Mouse (Mus musculus) embryonic stem cell, embryonic (primary cell): ENCODE measurements around the gene Manbal.

ENCODE experiments used
- CTCF ChIA-PET, 4 experiments: fragments of 300-600 bp in 2 of 4; fragments of 350-600 bp in 2 of 4; sonication (Branson Sonifier 250); formaldehyde crosslinking; loops; one replicate each; lab custom pipeline; 2022; ENCODE audit warnings: inconsistent platforms in 2 of 4; lab: Charles Lee
- POLR2A ChIA-PET, 4 experiments: fragments of 300-600 bp in 2 of 4; fragments of 350-600 bp in 2 of 4; sonication (Branson Sonifier 250); formaldehyde crosslinking; loops; one replicate each; lab custom pipeline; 2022; ENCODE audit warnings: antibody characterized with exemption in 4 of 4, inconsistent platforms in 1 of 4; lab: Charles Lee

The Manbal gene

GRCm38 (mm10) chr2:157367184-157367893, at the start of gene Manbal:
Manbal (plus strand) TSS chr2:157367594.
- CTCF ChIA-PET = interaction anchor here in 3 of 4 experiments (0.7 to 1.9 kb wide), 3 partner anchors 36 to 91 kb away, joined by 3 to 6 read pairs (median 3); no protein-coding TSS in a partner anchor
- POLR2A ChIA-PET = interaction anchor here in 3 of 4 experiments (0.7 to 18.1 kb wide), 29 partner anchors 7 to 199 kb away, joined by 3 to 461 read pairs (median 5); partner anchors contain the start of genes Ghrh (in 2 of the 3) and Rbl1 (in 1 of the 3)

GRCm38 (mm10) chr2:157320135-157320534, 47.3 kb upstream of the Manbal start:
- POLR2A ChIA-PET = interaction anchor here in 3 of 4 experiments (0.6 to 13.9 kb wide), 5 partner anchors 6 to 830 kb away, joined by 3 to 91 read pairs (median 4); no protein-coding TSS in a partner anchor
- CTCF ChIA-PET = interaction anchor here in 2 of 4 experiments (0.5 to 0.6 kb wide), 2 partner anchors 16 to 28 kb away, joined by 4 to 8 read pairs; no protein-coding TSS in a partner anchor

- ChIA-PET CTCF (interaction anchor here in 2 of 4 experiments (0.5 to 1.3 kb wide), 2 partner anchors 17 to 29 kb away, joined by 3 to 4 read pairs; no protein-coding TSS in a partner anchor), POLR2A (interaction anchor here in 1 of 4 experiments (1.6 to 10.8 kb wide), 2 partner anchors 8 to 15 kb away, joined by 4 to 91 read pairs; no protein-coding TSS in a partner anchor)
Observed at GRCm38 (mm10) chr2:157320886-157321285, 46.5 kb upstream of the Manbal start.

- POLR2A ChIA-PET = interaction anchor here in 2 of 4 experiments (1.0 to 10.8 kb wide), 5 partner anchors 9 to 22 kb away, joined by 3 to 91 read pairs (median 3); no protein-coding TSS in a partner anchor
- CTCF ChIA-PET = interaction anchor here in 3 of 4 experiments (0.6 to 1.3 kb wide), 4 partner anchors 16 to 255 kb away, joined by 3 read pairs; no protein-coding TSS in a partner anchor
Observed at GRCm38 (mm10) chr2:157322029-157322766, 45.2 kb upstream of the Manbal start.

GRCm38 (mm10) chr2:157325238-157325637, 42.2 kb upstream of the Manbal start:
- CTCF ChIA-PET = no interaction called here
- POLR2A ChIA-PET = interaction anchor here in 2 of 4 experiments (0.8 to 10.8 kb wide), 6 partner anchors 10 to 244 kb away, joined by 3 to 91 read pairs (median 4); partner anchors contain the start of gene Ghrh (in 1 of the 2)

- POLR2A ChIA-PET = interaction anchor here (0.5 to 10.8 kb wide), 43 partner anchors 8 to 607 kb away, joined by 3 to 91 read pairs (median 4); partner anchors contain the start of genes Rbl1 (in 2 of the 4) and Src (in 1 of the 4)
- CTCF ChIA-PET = interaction anchor here (0.6 to 2.2 kb wide), 21 partner anchors 10 to 245 kb away, joined by 3 to 8 read pairs (median 4); no protein-coding TSS in a partner anchor
Observed at GRCm38 (mm10) chr2:157328106-157328505, 39.3 kb upstream of the Manbal start.

GRCm38 (mm10) chr2:157328570-157328969, 38.8 kb upstream of the Manbal start:
- CTCF ChIA-PET = interaction anchor here (0.6 to 2.2 kb wide), 22 partner anchors 9 to 244 kb away, joined by 3 to 8 read pairs (median 4); no protein-coding TSS in a partner anchor
- POLR2A ChIA-PET = interaction anchor here (0.6 to 10.8 kb wide), 47 partner anchors 9 to 270 kb away, joined by 3 to 91 read pairs (median 4); partner anchors contain the start of genes Rbl1 (in 3 of the 4), Mroh8 (in 1 of the 4) and Src (in 1 of the 4)

- ChIA-PET POLR2A (interaction anchor here in 3 of 4 experiments (0.7 to 2.2 kb wide), 8 partner anchors 8 to 302 kb away, joined by 3 to 7 read pairs (median 4); partner anchors contain the start of gene Src (in 1 of the 3)), CTCF (interaction anchor here in 1 of 4 experiments (1.5 to 1.8 kb wide), 2 partner anchors 125 to 136 kb away, joined by 3 to 6 read pairs; no protein-coding TSS in a partner anchor)
Observed at GRCm38 (mm10) chr2:157332059-157332458, 35.3 kb upstream of the Manbal start.

- POLR2A ChIA-PET = interaction anchor here (0.6 to 6.3 kb wide), 28 partner anchors 9 to 854 kb away, joined by 3 to 57 read pairs (median 3); partner anchors contain the start of genes Ghrh (in 1 of the 4) and Rpn2 (in 1 of the 4)
- CTCF ChIA-PET = interaction anchor here (0.5 to 7.1 kb wide), 49 partner anchors 10 to 1052 kb away, joined by 3 to 93 read pairs (median 4); no protein-coding TSS in a partner anchor
Observed at GRCm38 (mm10) chr2:157338663-157339062, 28.7 kb upstream of the Manbal start.

- CTCF ChIA-PET = interaction anchor here (0.6 to 7.1 kb wide), 22 partner anchors 9 to 602 kb away, joined by 3 to 93 read pairs (median 4); no protein-coding TSS in a partner anchor
Observed at GRCm38 (mm10) chr2:157339532-157339931, 27.9 kb upstream of the Manbal start.

GRCm38 (mm10) chr2:157340221-157340741, 27.1 kb upstream of the Manbal start:
- CTCF ChIA-PET = interaction anchor here (0.6 to 7.1 kb wide), 23 partner anchors 10 to 602 kb away, joined by 3 to 93 read pairs (median 4); no protein-coding TSS in a partner anchor
- POLR2A ChIA-PET = interaction anchor here in 3 of 4 experiments (0.5 to 6.3 kb wide), 23 partner anchors 9 to 1050 kb away, joined by 3 to 57 read pairs (median 5); partner anchors contain the start of gene Blcap (in 1 of the 3)

More at GRCm38 (mm10) chr2:157339532-157339931, 27.9 kb upstream of the Manbal start:
- POLR2A ChIA-PET = interaction anchor here (0.7 to 6.3 kb wide), 19 partner anchors 9 to 228 kb away, joined by 3 to 57 read pairs (median 4); no protein-coding TSS in a partner anchor

- POLR2A ChIA-PET = interaction anchor here in 3 of 4 experiments (0.7 to 6.3 kb wide), 37 partner anchors 12 to 1029 kb away, joined by 3 to 57 read pairs (median 6); partner anchors contain the start of genes Blcap (in 1 of the 3) and Src (in 1 of the 3)
- CTCF ChIA-PET = interaction anchor here (0.6 to 7.1 kb wide), 48 partner anchors 10 to 260 kb away, joined by 3 to 93 read pairs (median 4); no protein-coding TSS in a partner anchor
Observed at GRCm38 (mm10) chr2:157341554-157342270, 25.7 kb upstream of the Manbal start.

GRCm38 (mm10) chr2:157342328-157342926, 25.0 kb upstream of the Manbal start:
- POLR2A ChIA-PET = interaction anchor here (0.6 to 6.3 kb wide), 36 partner anchors 12 to 225 kb away, joined by 3 to 57 read pairs (median 5); partner anchors contain the start of gene Src (in 1 of the 4)
- CTCF ChIA-PET = interaction anchor here (0.6 to 7.1 kb wide), 35 partner anchors 9 to 1053 kb away, joined by 3 to 93 read pairs (median 5); no protein-coding TSS in a partner anchor

GRCm38 (mm10) chr2:157343337-157343736, 24.1 kb upstream of the Manbal start:
- CTCF ChIA-PET = interaction anchor here (0.6 to 7.1 kb wide), 20 partner anchors 10 to 1310 kb away, joined by 3 to 93 read pairs (median 7); no protein-coding TSS in a partner anchor
- POLR2A ChIA-PET = interaction anchor here (0.6 to 6.3 kb wide), 27 partner anchors 10 to 224 kb away, joined by 3 to 57 read pairs (median 5); partner anchors contain the start of gene Src (in 1 of the 4)
